Mouse (Mus musculus) G1E (cell line): ENCODE measurements at regions not wholly inside any gene's neighbourhood (a gene's known extent, or its start where the extent isn't known, plus 50 kb on each side); places are given as distances from the start of the nearest gene placed in this dataset.

Experiments
- CTCF ChIP-seq: IDR thresholded peaks from 2 replicates; pipeline ENCODE4 v1.5.1; 2012; ENCODE audit warnings: low read depth, low read length, inconsistent platforms, mixed read lengths
- GATA1 ChIP-seq: IDR thresholded peaks from 2 replicates; pipeline ENCODE4 v1.6.1; 2012; ENCODE audit warnings: borderline replicate concordance, low read length, inconsistent platforms, mixed read lengths

DNA sequence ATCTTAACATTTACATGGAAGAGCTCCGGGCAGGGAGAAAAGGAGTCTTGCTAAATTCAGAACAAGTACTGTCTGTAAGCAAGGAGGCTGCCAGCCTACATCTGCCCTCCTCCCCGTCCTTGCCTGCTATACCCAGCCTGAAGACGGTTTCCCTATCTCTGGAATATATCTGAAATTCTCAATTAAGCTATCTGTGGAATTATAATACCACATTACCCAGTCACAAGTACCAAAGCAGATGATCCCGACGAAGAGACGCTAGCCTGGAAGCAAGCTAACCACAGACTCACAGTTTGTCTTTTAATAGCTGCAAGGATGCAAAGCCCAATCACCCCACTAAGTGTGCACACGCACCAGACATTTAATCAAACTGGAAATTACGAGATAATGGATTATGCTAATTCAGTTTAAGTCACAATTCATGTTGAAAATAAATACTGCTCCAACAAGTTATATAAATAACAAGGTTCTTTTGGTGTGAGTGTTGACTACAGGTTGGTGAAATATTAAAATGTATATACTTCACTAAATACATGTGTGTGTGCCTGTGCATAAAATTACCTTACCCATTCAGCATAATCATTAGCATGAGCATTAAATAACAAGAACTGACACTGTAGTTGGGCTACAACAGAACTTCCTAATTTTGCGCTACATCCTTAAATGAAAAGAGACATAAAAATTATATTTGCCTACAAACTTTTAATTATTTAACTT lies 269.9 kb upstream of the Arrdc3 start:
- no peak for TF ChIP-seq CTCF
- no peak for TF ChIP-seq GATA1
